Mouse (Mus musculus) neural tube, embryonic 12.5 days (tissue): ENCODE measurements around the gene Abcb9. TPM values are rescaled to one million over a fixed set of nuclear protein-coding genes. Genes with fewer than 3 reads are reported as not detected.

Experiments used
- ATAC-seq: fragments of 200-750 bp; cut with Nextera tagmentation; 2 replicates; pipeline ENCODE4 v1.8.0; 2017; ENCODE audit warnings: low read depth, mild to moderate bottlenecking, moderate TSS enrichment, moderate library complexity; ENCODE audit not compliant: low FRiP score
- H3K27ac ChIP-seq: fragments of 300-500 bp; sonication (generic); 2 replicates; pipeline ENCODE4 v1.5.1; 2016
- H3K27me3 ChIP-seq: fragments of 300-500 bp; sonication (generic); replicated peaks from 2 replicates; pipeline ENCODE4 v1.6.1; 2016; ENCODE audit warnings: mild to moderate bottlenecking
- H3K36me3 ChIP-seq: fragments of 300-500 bp; sonication (generic); 2 replicates; pipeline ENCODE4 v1.6.1; 2016; ENCODE audit warnings: mild to moderate bottlenecking
- H3K4me1 ChIP-seq: fragments of 300-500 bp; sonication (generic); 2 replicates; pipeline ENCODE4 v1.6.1; 2016
- H3K4me2 ChIP-seq: fragments of 300-500 bp; sonication (generic); replicated peaks from 2 replicates; pipeline ENCODE4 v1.6.1; 2016; ENCODE audit warnings: mild to moderate bottlenecking
- H3K4me3 ChIP-seq: fragments of 300-500 bp; sonication (generic); 2 replicates; pipeline ENCODE4 v1.5.1; 2016
- H3K9ac ChIP-seq: fragments of 300-500 bp; sonication (generic); 2 replicates; pipeline ENCODE4 v1.6.1; 2016; ENCODE audit warnings: mild to moderate bottlenecking
- H3K9me3 ChIP-seq: fragments of 300-500 bp; sonication (generic); 2 replicates; pipeline ENCODE4 v1.6.1; 2016; ENCODE audit warnings: mild to moderate bottlenecking
- WGBS: fragments of 180-500 bp; shearing (Covaris S2); methylation state at CpG from one replicate; pipeline ENCODE4 v1.1.7; 2016; 5-methylcytosine and 5-hydroxymethylcytosine counted together
- polyA plus RNA-seq: library from polyadenylated mRNA; unstranded; fragments of >200 nt; fragmentation: Nextera tagmentation; extraction: Ambion mirVana; gene quantifications from 2 replicates; pipeline ENCODE4 v1.2.1, GENCODE M21; 2016

The Abcb9 gene
- polyA plus RNA-seq, 1 experiment from 2014 or later, result 4.7 TPM

- no peak overlapping the region for H3K27ac ChIP-seq
- no peak overlapping the region for H3K4me3 ChIP-seq
- ATAC-seq, result no peak
- no peaks in the 10 kb centered on the region for H3K27me3 ChIP-seq
- H3K4me2 ChIP-seq, result 0 out of 2 replicates have a peak overlapping the region, but pooled peaks have one; percentile 3
- peaks cover 10% of the 10 kb centered on the region; the same call in 1 of the 2 replicates for H3K36me3 ChIP-seq
- 88% methylated on average over 15 of the region's 15 CpGs for WGBS
- no peak overlapping the region for H3K9ac ChIP-seq
- H3K4me1 ChIP-seq, result peaks cover 74% of the 10 kb centered on the region
- no peaks in the 10 kb centered on the region for H3K9me3 ChIP-seq
These were observed 69.8 kb downstream of the Abcb9 start for GRCm38 (mm10) chr5:124025587-124026441.

- no peaks in the 10 kb centered on the region for H3K27me3 ChIP-seq
- peaks cover 72% of the 10 kb centered on the region for H3K4me1 ChIP-seq
- H3K4me2 ChIP-seq, result no peak overlapping the region
- no peak for ATAC-seq
- peaks cover 10% of the 10 kb centered on the region; the same call in 1 of the 2 replicates for H3K36me3 ChIP-seq
- H3K9me3 ChIP-seq, result no peaks in the 10 kb centered on the region
- 0 out of 2 replicates have a peak overlapping the region, but pooled peaks have one; percentile 5 for H3K9ac ChIP-seq
- no peak overlapping the region for H3K27ac ChIP-seq
- H3K4me3 ChIP-seq, result no peak overlapping the region
- 48% methylated on average over 9 of the region's 9 CpGs for WGBS
These were observed 70.5 kb downstream of the Abcb9 start for GRCm38 (mm10) chr5:124025146-124025545.

GRCm38 (mm10) chr5:124024677-124025076, 70.9 kb downstream of the Abcb9 start:
- 54% methylated on average over 6 of the region's 6 CpGs for WGBS
- no peaks in the 10 kb centered on the region for H3K9me3 ChIP-seq
- no peak overlapping the region for H3K4me3 ChIP-seq
- H3K27ac ChIP-seq, result no peak overlapping the region
- H3K36me3 ChIP-seq, result peaks cover 10% of the 10 kb centered on the region; the same call in 1 of the 2 replicates
- no peaks in the 10 kb centered on the region for H3K27me3 ChIP-seq
- H3K4me1 ChIP-seq, result peaks cover 72% of the 10 kb centered on the region
- 0 out of 2 replicates have a peak overlapping the region, but pooled peaks have one; percentile 5 for H3K9ac ChIP-seq
- no peak overlapping the region; the same call in 1 of the 2 replicates for H3K4me2 ChIP-seq
- ATAC-seq, result no peak

GRCm38 (mm10) chr5:124022365-124022764, 73.2 kb downstream of the Abcb9 start:
- Histone ChIP-seq H3K4me3 (no peak overlapping the region), H3K27ac (no peak overlapping the region), H3K27me3 (no peaks in the 10 kb centered on the region), H3K4me2 (no peak overlapping the region), H3K4me1 (peaks cover 74% of the 10 kb centered on the region), H3K9ac (no peak overlapping the region), H3K9me3 (no peaks in the 10 kb centered on the region), H3K36me3 (peaks cover 10% of the 10 kb centered on the region; the same call in 1 of the 2 replicates)
- 90% methylated on average over 7 of the region's 7 CpGs for whole genome bisulfite sequencing
- no peak for ATAC-seq

- WGBS, result 86% methylated on average over 11 of the region's 11 CpGs
- Histone ChIP-seq H3K9ac (no peak overlapping the region), H3K4me2 (no peak overlapping the region), H3K27me3 (no peaks in the 10 kb centered on the region), H3K27ac (no peak overlapping the region), H3K9me3 (no peaks in the 10 kb centered on the region), H3K4me3 (no peak overlapping the region), H3K36me3 (0 out of 2 replicates have a peak, but pooled peaks cover 7% of the 10 kb centered on the region), H3K4me1 (peaks cover 75% of the 10 kb centered on the region)
- no peak for ATAC-seq
These were observed 73.9 kb downstream of the Abcb9 start for GRCm38 (mm10) chr5:124021701-124022100.

GRCm38 (mm10) chr5:124021148-124021547, 74.5 kb downstream of the Abcb9 start:
- no peak overlapping the region for H3K4me2 ChIP-seq
- 0 out of 2 replicates have a peak, but pooled peaks cover 7% of the 10 kb centered on the region for H3K36me3 ChIP-seq
- ATAC-seq, result no peak
- H3K4me3 ChIP-seq, result no peak overlapping the region
- 92% methylated on average over 11 of the region's 11 CpGs for WGBS
- H3K4me1 ChIP-seq, result peaks cover 75% of the 10 kb centered on the region
- no peaks in the 10 kb centered on the region for H3K27me3 ChIP-seq
- no peaks in the 10 kb centered on the region for H3K9me3 ChIP-seq
- no peak overlapping the region for H3K27ac ChIP-seq
- H3K9ac ChIP-seq, result no peak overlapping the region

- Histone ChIP-seq H3K4me3 (no peak overlapping the region), H3K27ac (no peak overlapping the region), H3K4me2 (0 out of 2 replicates have a peak overlapping the region, but pooled peaks have one; percentile 13), H3K36me3 (0 out of 2 replicates have a peak, but pooled peaks cover 5% of the 10 kb centered on the region), H3K27me3 (no peaks in the 10 kb centered on the region), H3K4me1 (peaks cover 72% of the 10 kb centered on the region), H3K9ac (no peak overlapping the region), H3K9me3 (no peaks in the 10 kb centered on the region)
- ATAC-seq, result no peak
- WGBS, result 79% methylated on average over 12 of the region's 12 CpGs
These were observed 76.0 kb downstream of the Abcb9 start for GRCm38 (mm10) chr5:124019348-124020216.

GRCm38 (mm10) chr5:124018651-124019050, 76.9 kb downstream of the Abcb9 start:
- Histone ChIP-seq H3K9ac (no peak overlapping the region), H3K27ac (no peak overlapping the region), H3K4me1 (peaks cover 72% of the 10 kb centered on the region), H3K36me3 (0 out of 2 replicates have a peak, but pooled peaks cover 5% of the 10 kb centered on the region), H3K9me3 (no peaks in the 10 kb centered on the region), H3K4me2 (no peak overlapping the region), H3K4me3 (no peak overlapping the region), H3K27me3 (no peaks in the 10 kb centered on the region)
- 82% methylated on average over 9 of the region's 9 CpGs for WGBS
- no peak for ATAC-seq

GRCm38 (mm10) chr5:124017941-124018340, 77.7 kb downstream of the Abcb9 start:
- Histone ChIP-seq H3K4me2 (no peak overlapping the region), H3K27ac (no peak overlapping the region), H3K36me3 (0 out of 2 replicates have a peak, but pooled peaks cover 5% of the 10 kb centered on the region), H3K4me3 (no peak overlapping the region), H3K27me3 (no peaks in the 10 kb centered on the region), H3K4me1 (peaks cover 72% of the 10 kb centered on the region), H3K9ac (no peak overlapping the region), H3K9me3 (no peaks in the 10 kb centered on the region)
- no peak for ATAC-seq
- 86% methylated on average over 9 of the region's 9 CpGs for WGBS

- no peak overlapping the region for H3K9ac ChIP-seq
- no peak overlapping the region for H3K4me2 ChIP-seq
- H3K36me3 ChIP-seq, result 0 out of 2 replicates have a peak, but pooled peaks cover 5% of the 10 kb centered on the region
- peaks cover 87% of the 10 kb centered on the region for H3K4me1 ChIP-seq
- no peak overlapping the region for H3K4me3 ChIP-seq
- no peaks in the 10 kb centered on the region for H3K9me3 ChIP-seq
- H3K27ac ChIP-seq, result no peak overlapping the region
- WGBS, result 87% methylated on average over 7 of the region's 7 CpGs
- H3K27me3 ChIP-seq, result no peaks in the 10 kb centered on the region
- ATAC-seq, result no peak
These were observed 79.2 kb downstream of the Abcb9 start for GRCm38 (mm10) chr5:124016291-124016821.

- H3K4me2 ChIP-seq, result no peak overlapping the region
- no peak for ATAC-seq
- no peaks in the 10 kb centered on the region for H3K27me3 ChIP-seq
- H3K9me3 ChIP-seq, result no peaks in the 10 kb centered on the region
- no peak overlapping the region for H3K9ac ChIP-seq
- no peaks in the 10 kb centered on the region for H3K36me3 ChIP-seq
- no peak overlapping the region for H3K4me3 ChIP-seq
- H3K27ac ChIP-seq, result no peak overlapping the region
- WGBS, result 79% methylated on average over 2 of the region's 2 CpGs
- peaks cover 93% of the 10 kb centered on the region for H3K4me1 ChIP-seq
These were observed 79.9 kb downstream of the Abcb9 start for GRCm38 (mm10) chr5:124015727-124016126.
